Mouse (Mus musculus) CH12.LX (cell line): ENCODE measurements around the gene Gtf2h5.

Experiments
- CTCF ChIP-seq, 2 experiments: IDR thresholded peaks in 1 of 2; conservative IDR thresholded peaks in 1 of 2; 2 replicates each; pipeline ENCODE4 v1.5.1; 2011 to 2012; ENCODE audit warnings: low read depth in 2 of 2, low read length in 2 of 2, improper control_type of control experiment in 1 of 2, inconsistent platforms in 1 of 2, mild to moderate bottlenecking in 1 of 2, moderate library complexity in 1 of 2
- ETS1 ChIP-seq: conservative IDR thresholded peaks from 2 replicates; pipeline ENCODE4 v1.6.1; 2012; ENCODE audit warnings: low read depth, mild to moderate bottlenecking, inconsistent platforms, low read length, improper control_type of control experiment, moderate library complexity
- MEF2A ChIP-seq: IDR thresholded peaks from 2 replicates; pipeline ENCODE4 v1.6.1; 2014; ENCODE audit warnings: low read depth, mild to moderate bottlenecking, inconsistent platforms, low read length, improper control_type of control experiment, borderline replicate concordance
- POLR2A ChIP-seq: IDR thresholded peaks from 2 replicates; pipeline ENCODE4 v1.6.1; 2011; ENCODE audit warnings: low read depth, mild to moderate bottlenecking, improper control_type of control experiment, low read length
- SMC3 ChIP-seq: IDR thresholded peaks from 2 replicates; pipeline ENCODE4 v1.6.1; 2011; ENCODE audit warnings: low read depth, low read length, improper control_type of control experiment
- UBTF ChIP-seq: IDR thresholded peaks from 2 replicates; pipeline ENCODE4 v1.6.1; 2012; ENCODE audit warnings: low read depth, mild to moderate bottlenecking, inconsistent platforms, low read length, improper control_type of control experiment, moderate library complexity
- USF2 ChIP-seq: conservative IDR thresholded peaks from 2 replicates; pipeline ENCODE4 v1.6.1; 2011; ENCODE audit warnings: low read depth, low read length, improper control_type of control experiment

GRCm38 (mm10) chr17:6036872-6037271 lies 42.7 kb upstream of the Gtf2h5 start:
- no peak for TF ChIP-seq CTCF (conservative IDR thresholded peaks at IDR 0.05 in 1 of 2, IDR thresholded peaks at IDR 0.05 in 1 of 2; ENCODE audit: low read depth in 2 of 2, low read length in 2 of 2)
- no peak for TF ChIP-seq MEF2A
- TF ChIP-seq POLR2A = no peak
- TF ChIP-seq SMC3 = no peak
- TF ChIP-seq USF2 = no peak
- TF ChIP-seq UBTF = no peak
- no peak for TF ChIP-seq ETS1
